Mouse (Mus musculus) testis, adult 2 months (tissue): ENCODE measurements around the gene Ndufs1. TPM values are rescaled to one million over a fixed set of nuclear protein-coding genes. Genes with fewer than 3 reads are reported as not detected.

Source experiments
- H3K27ac ChIP-seq: fragments of 200-500 bp; 2 replicates; pipeline ENCODE4 v1.5.1; 2012; ENCODE audit warnings: low read depth, low read length; ENCODE audit not compliant: control insufficient read depth, insufficient read depth
- H3K27me3 ChIP-seq: fragments of 200-500 bp; 2 replicates; pipeline ENCODE4 v1.6.1; 2012; ENCODE audit warnings: mild to moderate bottlenecking, low read length, moderate library complexity; ENCODE audit not compliant: control insufficient read depth, insufficient read depth
- H3K36me3 ChIP-seq: fragments of 200-500 bp; 2 replicates; pipeline ENCODE4 v1.6.1; 2012; ENCODE audit warnings: mild to moderate bottlenecking, low read length; ENCODE audit not compliant: control insufficient read depth, insufficient read depth
- H3K4me1 ChIP-seq: fragments of 200-500 bp; 2 replicates; pipeline ENCODE4 v1.6.1; 2012; ENCODE audit warnings: low read length; ENCODE audit not compliant: control insufficient read depth, insufficient read depth
- H3K4me3 ChIP-seq: fragments of 200-500 bp; 2 replicates; pipeline ENCODE4 v1.5.1; 2012; ENCODE audit warnings: low read depth, mild to moderate bottlenecking, low read length, moderate library complexity, mixed read lengths; ENCODE audit not compliant: control insufficient read depth
- CTCF ChIP-seq: fragments of 200-500 bp; IDR thresholded peaks from 2 replicates; pipeline ENCODE4 v1.5.1; 2012; ENCODE audit warnings: low read depth, mild to moderate bottlenecking, inconsistent platforms, low read length, moderate library complexity; ENCODE audit not compliant: control insufficient read depth, insufficient read depth, insufficient replicate concordance
- POLR2A ChIP-seq: fragments of 200-500 bp; IDR thresholded peaks from 2 replicates; pipeline ENCODE4 v1.6.1; 2012; ENCODE audit warnings: low read depth, mild to moderate bottlenecking, inconsistent platforms, low read length, moderate library complexity; ENCODE audit not compliant: control insufficient read depth
- polyA plus RNA-seq: library from polyadenylated mRNA; depleted of rRNA; stranded (reverse); fragments of >200 nt; gene quantifications from 2 replicates; pipeline ENCODE4 v1.2.3, GENCODE M21; 2012; rRNA removed

The Ndufs1 gene
- polyA plus RNA-seq, 1 experiment = 32.4 TPM

DNA sequence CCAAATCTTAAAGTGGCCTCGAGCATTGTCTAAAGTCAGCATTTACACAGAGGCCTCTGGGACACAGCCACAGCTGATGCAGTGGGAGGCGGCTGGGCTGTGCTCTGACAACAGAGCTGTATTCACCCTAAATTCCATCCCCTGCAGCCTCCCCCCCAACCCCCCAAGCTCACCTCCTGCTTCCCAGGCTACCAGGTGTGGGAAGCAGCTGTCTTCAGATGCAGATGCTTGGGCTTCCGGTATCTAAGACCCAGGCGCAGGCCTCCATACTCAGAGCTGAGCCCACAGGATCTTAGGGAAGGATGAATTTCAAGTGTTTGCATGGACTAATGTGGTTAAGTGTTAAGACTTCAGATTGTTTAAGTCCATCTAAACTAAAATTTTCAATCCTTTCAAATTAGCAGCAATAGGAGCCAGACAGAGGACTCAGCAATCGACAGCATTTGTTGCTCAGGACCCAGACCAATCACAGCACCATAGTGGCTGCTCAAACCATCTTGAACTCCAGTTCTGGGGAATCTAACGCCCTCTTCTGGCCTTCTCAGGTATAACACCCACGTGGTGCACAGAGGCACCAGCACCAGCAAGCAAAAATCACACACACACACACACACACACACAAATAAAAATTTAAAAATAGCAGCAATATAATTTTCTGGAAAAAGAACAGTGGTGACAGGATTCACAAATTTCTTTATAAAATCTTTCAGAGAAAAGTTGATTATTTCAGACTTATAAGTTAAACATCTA is 65.9 kb downstream of the Ndufs1 start:
- H3K27ac ChIP-seq = no peak overlapping the region
- peak; percentile 61; the same call in 1 of the 2 replicates for TF ChIP-seq CTCF
- TF ChIP-seq POLR2A = no peak
- no peak overlapping the region for H3K4me3 ChIP-seq

GRCm38 (mm10) chr1:63107614-63108327 is 68.9 kb downstream of the Ndufs1 start:
- H3K27me3 ChIP-seq = no peaks in the 10 kb centered on the region
- no peak for TF ChIP-seq CTCF
- TF ChIP-seq POLR2A = no peak
- H3K4me1 ChIP-seq = peaks cover 8% of the 10 kb centered on the region
- H3K27ac ChIP-seq = peak overlapping the region; percentile 85
- H3K4me3 ChIP-seq = peak overlapping the region; percentile 21
- H3K36me3 ChIP-seq = peaks cover 1% of the 10 kb centered on the region; the same call in 1 of the 2 replicates

More for the DNA sequence above, 65.9 kb downstream of the Ndufs1 start:
- Histone ChIP-seq H3K36me3 (no peaks in the 10 kb centered on the region), H3K4me1 (peaks cover 10% of the 10 kb centered on the region), H3K27me3 (no peaks in the 10 kb centered on the region)

DNA sequence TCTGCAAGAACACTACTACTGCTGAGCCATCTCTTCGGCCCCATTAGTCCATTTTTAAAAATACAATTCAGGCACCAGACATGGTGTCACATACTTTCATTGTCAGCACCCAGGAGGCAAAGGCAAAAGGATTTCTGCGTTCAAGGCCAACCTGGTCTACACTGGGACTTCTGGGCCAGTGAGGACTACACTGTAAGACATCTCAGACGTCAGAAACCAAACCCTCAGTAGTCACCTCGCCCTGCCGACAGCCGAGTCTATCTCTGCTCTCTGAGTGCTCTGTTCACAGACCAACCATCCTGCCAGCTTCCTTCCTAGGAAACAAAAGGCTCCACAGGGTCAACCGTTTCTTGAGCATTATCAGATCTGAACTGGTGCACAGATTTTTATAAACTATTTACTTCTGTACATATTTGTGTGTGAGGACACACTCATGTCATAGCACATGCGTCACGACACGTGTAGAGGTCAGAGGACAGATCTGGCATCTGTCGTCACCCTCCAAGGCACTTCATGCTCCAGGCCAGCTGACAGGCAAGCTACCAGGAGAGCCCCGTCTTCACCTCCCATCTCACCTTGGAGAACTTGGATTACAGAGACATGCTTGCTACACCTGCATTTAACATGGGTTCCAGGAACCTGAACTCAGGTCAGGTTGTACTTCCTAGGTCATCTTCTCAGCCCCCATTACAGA is 73.7 kb downstream of the Ndufs1 start:
- Histone ChIP-seq H3K4me3 (no peak overlapping the region), H3K36me3 (peaks cover 2% of the 10 kb centered on the region; the same call in 1 of the 2 replicates), H3K27me3 (no peaks in the 10 kb centered on the region), H3K27ac (no peak overlapping the region), H3K4me1 (peaks cover 2% of the 10 kb centered on the region; the same call in 1 of the 2 replicates)
- no peak for TF ChIP-seq CTCF
- no peak for TF ChIP-seq POLR2A

DNA sequence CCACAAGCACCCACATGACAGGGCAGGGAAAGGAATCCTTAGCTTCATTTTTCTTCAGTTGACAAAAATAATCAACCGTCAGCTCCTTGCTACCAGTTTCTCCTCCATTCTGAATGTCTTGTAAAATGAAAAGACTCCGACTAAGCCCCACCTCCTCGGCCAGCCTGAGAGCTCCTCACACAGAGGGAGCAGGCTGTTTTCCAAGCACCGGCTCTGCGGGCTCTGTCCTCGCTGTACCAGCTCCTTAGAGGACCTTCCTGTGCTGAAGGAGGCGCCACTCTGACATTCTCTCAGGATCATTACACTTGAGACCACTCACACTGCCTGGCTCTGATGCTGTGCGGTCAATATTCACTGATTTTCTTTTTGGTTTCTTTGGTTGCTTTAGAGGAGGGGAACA is 76.4 kb downstream of the Ndufs1 start:
- no peaks in the 10 kb centered on the region for H3K4me1 ChIP-seq
- H3K27ac ChIP-seq = no peak overlapping the region
- peaks cover 2% of the 10 kb centered on the region; the same call in 1 of the 2 replicates for H3K36me3 ChIP-seq
- no peak for TF ChIP-seq POLR2A
- no peak for TF ChIP-seq CTCF
- H3K4me3 ChIP-seq = no peak overlapping the region
- H3K27me3 ChIP-seq = no peaks in the 10 kb centered on the region

- Histone ChIP-seq H3K27ac (no peak overlapping the region), H3K36me3 (peaks cover 2% of the 10 kb centered on the region; the same call in 1 of the 2 replicates), H3K4me1 (no peaks in the 10 kb centered on the region), H3K27me3 (no peaks in the 10 kb centered on the region), H3K4me3 (no peak overlapping the region)
- TF ChIP-seq POLR2A (no peak), CTCF (no peak)
Observed at GRCm38 (mm10) chr1:63098831-63099230, 77.8 kb downstream of the Ndufs1 start.

DNA sequence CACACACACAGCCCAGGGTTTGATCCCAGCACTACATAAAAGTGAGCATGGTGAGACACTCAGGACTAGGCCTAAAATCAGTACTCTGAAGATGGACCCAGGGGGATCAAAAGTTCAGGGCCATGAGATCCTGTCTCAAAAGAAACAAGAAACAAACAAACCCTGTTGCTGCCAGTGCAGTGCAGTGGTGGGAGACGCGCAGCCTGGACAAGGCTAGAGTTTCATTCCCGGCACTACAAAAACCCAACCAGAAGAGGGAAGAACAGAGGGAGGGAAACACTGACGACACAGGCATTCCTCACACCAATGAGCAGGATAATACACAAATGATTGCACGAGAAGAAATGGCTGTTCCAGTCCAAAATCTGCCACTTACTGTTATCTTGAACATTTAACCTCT is 80.6 kb downstream of the Ndufs1 start:
- Histone ChIP-seq H3K4me3 (no peak overlapping the region), H3K27me3 (no peaks in the 10 kb centered on the region), H3K27ac (no peak overlapping the region), H3K36me3 (peaks cover 4% of the 10 kb centered on the region), H3K4me1 (no peaks in the 10 kb centered on the region)
- TF ChIP-seq POLR2A (no peak), CTCF (no peak)

Other genes starting within 250 kb of the Ndufs1 start
- 6.4 and 6.5 TPM in 2 replicates for gene Ino80d, start 62.2 kb downstream of the Ndufs1 start, polyA plus RNA-seq
- gene Eef1b2, start within 50 bp of the Ndufs1 start, polyA plus RNA-seq = 51.0 and 59.0 TPM in 2 replicates
- gene Gpr1, start 37.7 kb upstream of the Ndufs1 start, polyA plus RNA-seq = 0.14 and 0.15 TPM in 2 replicates
- gene Zdbf2, start 96.4 kb upstream of the Ndufs1 start, polyA plus RNA-seq = 29.9 and 39.0 TPM in 2 replicates